Mouse (Mus musculus) liver, embryonic 11.5 days (tissue): Measurements from ENCODE around the gene Cdk5rap3. TPM values are rescaled to one million over a fixed set of nuclear protein-coding genes. Genes with fewer than 3 reads are reported as not detected.

Source experiments
- ATAC-seq: fragments of 200-750 bp; cut with Nextera tagmentation; replicated peaks from 2 replicates; pipeline ENCODE4 v1.8.0; 2017; ENCODE audit warnings: moderate number of reproducible peaks, mild to moderate bottlenecking, moderate TSS enrichment, moderate library complexity; ENCODE audit not compliant: low FRiP score
- DNase-seq: peaks from one replicate; pipeline ENCODE4 v3.0.0-alpha.2; 2017; ENCODE audit warnings: low spot score
- H3K27ac ChIP-seq: fragments of 300-500 bp; sonication (generic); 2 replicates; pipeline ENCODE4 v1.5.1; 2014; ENCODE audit warnings: mild to moderate bottlenecking, low read depth, low read length, control low read depth
- H3K27me3 ChIP-seq: fragments of 300-500 bp; sonication (generic); replicated peaks from 2 replicates; pipeline ENCODE4 v1.6.1; 2014; ENCODE audit warnings: low read length, mixed read lengths; ENCODE audit not compliant: control insufficient read depth, insufficient read depth
- H3K36me3 ChIP-seq: fragments of 300-500 bp; sonication (generic); 2 replicates; pipeline ENCODE4 v1.6.1; 2014; ENCODE audit warnings: mild to moderate bottlenecking, low read length, moderate library complexity, mixed read lengths; ENCODE audit not compliant: control insufficient read depth, insufficient read depth
- H3K4me1 ChIP-seq: fragments of 300-500 bp; sonication (generic); replicated peaks from 2 replicates; pipeline ENCODE4 v1.6.1; 2014; ENCODE audit warnings: low read length, mixed read lengths; ENCODE audit not compliant: control insufficient read depth, insufficient read depth
- H3K4me2 ChIP-seq: fragments of 300-500 bp; sonication (generic); 2 replicates; pipeline ENCODE4 v1.6.1; 2014; ENCODE audit warnings: mild to moderate bottlenecking, control low read depth, moderate library complexity
- H3K4me3 ChIP-seq: fragments of 300-500 bp; sonication (generic); 2 replicates; pipeline ENCODE4 v1.5.1; 2014; ENCODE audit warnings: low read depth, low read length, control low read depth
- H3K9ac ChIP-seq: fragments of 300-500 bp; sonication (generic); 2 replicates; pipeline ENCODE4 v1.6.1; 2014; ENCODE audit warnings: low read depth, low read length, control low read depth
- H3K9me3 ChIP-seq: fragments of 300-500 bp; sonication (generic); 2 replicates; pipeline ENCODE4 v1.6.1; 2016; ENCODE audit warnings: low read length, inconsistent platforms, mixed read lengths; ENCODE audit not compliant: control insufficient read depth
- WGBS: fragments of 180-500 bp; shearing (Covaris S2); extraction: QIAGEN DNeasy Blood & Tissue Kit; methylation state at CpG from one replicate; pipeline ENCODE4 v1.1.7; 2014; 5-methylcytosine and 5-hydroxymethylcytosine counted together
- polyA plus RNA-seq: library from polyadenylated mRNA; unstranded; fragments of >200 nt; fragmentation: Nextera tagmentation; extraction: Ambion mirVana; gene quantifications from 2 replicates; pipeline ENCODE4 v1.2.1, GENCODE M21; 2014

Cdk5rap3 gene
- polyA plus RNA-seq, result 69.6 and 71.3 TPM in 2 replicates

- no peaks in the 10 kb centered on the region for H3K36me3 ChIP-seq
- ATAC-seq (peak; percentile 90), DNase-seq (peak; percentile 99)
- WGBS, result under 1% methylated on average over 55 of the region's 55 CpGs
- peak within 1 kb of the TSS; percentile 81 for H3K27ac ChIP-seq
- H3K4me3 ChIP-seq, result peak within 1 kb of the TSS; percentile 58
- H3K9me3 ChIP-seq, result no peaks in the 10 kb centered on the region
- peak within 1 kb of the TSS; percentile 80 for H3K9ac ChIP-seq
- H3K27me3 ChIP-seq, result no peaks in the 10 kb centered on the region
- H3K4me2 ChIP-seq, result peak within 1 kb of the TSS; percentile 92
- peaks cover 20% of the 10 kb centered on the region for H3K4me1 ChIP-seq
Observed at GRCm38 (mm10) chr11:96916044-96916884, at the start of gene Cdk5rap3. Gene Cdk5rap3, minus strand, starts transcription at chr11:96916496.

- ATAC-seq (peak; percentile 37; the same call in 1 of the 2 replicates), DNase-seq (peak; percentile 75)
- H3K9me3 ChIP-seq, result no peaks in the 10 kb centered on the region
- H3K4me2 ChIP-seq, result no peak overlapping the region
- H3K36me3 ChIP-seq, result peaks cover 33% of the 10 kb centered on the region
- H3K27me3 ChIP-seq, result no peaks in the 10 kb centered on the region
- H3K27ac ChIP-seq, result no peak overlapping the region
- no peak overlapping the region for H3K9ac ChIP-seq
- peaks cover 26% of the 10 kb centered on the region for H3K4me1 ChIP-seq
- H3K4me3 ChIP-seq, result no peak overlapping the region
- 24% methylated on average over 8 of the region's 8 CpGs for WGBS
Observed at GRCm38 (mm10) chr11:96963580-96963979, 47.3 kb upstream of the Cdk5rap3 start.

DNA sequence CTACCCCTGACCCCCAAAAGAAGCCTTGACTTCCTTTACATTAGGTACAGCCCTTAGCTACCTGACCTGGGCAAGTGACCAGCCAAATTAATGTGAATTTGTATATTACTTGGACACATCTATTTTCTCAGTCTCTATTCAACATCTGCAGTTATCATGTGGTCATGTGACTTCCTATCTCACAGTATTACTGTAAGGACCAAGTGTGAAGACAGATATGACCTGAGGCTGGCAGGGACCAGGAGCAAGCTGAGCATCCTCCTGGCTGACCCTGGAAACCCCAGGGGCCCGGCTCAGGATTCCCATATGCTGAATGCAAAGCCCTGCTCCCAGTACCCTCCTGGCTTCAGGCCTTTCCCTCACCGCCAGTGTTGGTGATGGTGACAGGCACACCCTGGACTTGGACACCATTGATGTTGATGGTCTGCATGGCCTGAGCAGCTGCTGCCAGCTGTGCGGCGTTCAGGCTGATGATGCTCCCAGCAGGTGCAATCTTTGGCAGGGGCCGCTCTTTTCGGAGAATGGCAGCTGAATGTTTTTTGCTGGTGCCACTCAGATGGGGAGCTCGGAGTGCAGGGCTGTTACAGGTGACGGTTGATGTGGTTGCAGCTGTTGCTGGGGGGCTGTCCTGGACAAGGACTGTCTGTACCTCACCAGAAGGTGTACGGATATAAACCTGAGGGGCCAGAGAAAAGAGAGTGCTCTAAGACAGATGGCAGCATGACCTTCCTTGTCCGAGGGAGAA, 40.9 kb upstream of the Cdk5rap3 start:
- ATAC-seq, result peak; percentile 32; the same call in 1 of the 2 replicates
- Histone ChIP-seq H3K27ac (peak overlapping the region; percentile 23; the same call in 1 of the 2 replicates), H3K9ac (no peak overlapping the region; the same call in 1 of the 2 replicates), H3K9me3 (no peaks in the 10 kb centered on the region), H3K4me3 (no peak overlapping the region), H3K4me2 (no peak overlapping the region; the same call in 1 of the 2 replicates), H3K27me3 (no peaks in the 10 kb centered on the region), H3K36me3 (peaks cover 72% of the 10 kb centered on the region), H3K4me1 (peaks cover 38% of the 10 kb centered on the region)
- WGBS, result 92% methylated on average over 10 of the region's 10 CpGs
- DNase-seq, result no peak

- DNase-seq (no peak), ATAC-seq (peak; percentile 81)
- H3K27me3 ChIP-seq, result no peaks in the 10 kb centered on the region
- no peaks in the 10 kb centered on the region for H3K9me3 ChIP-seq
- H3K9ac ChIP-seq, result no peak overlapping the region
- peak overlapping the region; percentile 23 for H3K27ac ChIP-seq
- H3K4me2 ChIP-seq, result peak overlapping the region; percentile 40
- peaks cover 72% of the 10 kb centered on the region for H3K36me3 ChIP-seq
- no peak overlapping the region for H3K4me3 ChIP-seq
- peaks cover 34% of the 10 kb centered on the region for H3K4me1 ChIP-seq
- 50% methylated on average over 20 of the region's 20 CpGs for WGBS
Observed at GRCm38 (mm10) chr11:96956009-96956724, 39.9 kb upstream of the Cdk5rap3 start.

- H3K27me3 ChIP-seq, result no peaks in the 10 kb centered on the region
- DNase-seq (no peak), ATAC-seq (no peak)
- no peak overlapping the region; the same call in 1 of the 2 replicates for H3K4me2 ChIP-seq
- H3K4me3 ChIP-seq, result no peak overlapping the region
- H3K4me1 ChIP-seq, result peaks cover 33% of the 10 kb centered on the region
- peak overlapping the region; percentile 23 for H3K27ac ChIP-seq
- H3K9ac ChIP-seq, result no peak overlapping the region; the same call in 1 of the 2 replicates
- H3K36me3 ChIP-seq, result peaks cover 74% of the 10 kb centered on the region
- 82% methylated on average over 4 of the region's 4 CpGs for WGBS
- no peaks in the 10 kb centered on the region for H3K9me3 ChIP-seq
Observed at GRCm38 (mm10) chr11:96955094-96955493, 38.8 kb upstream of the Cdk5rap3 start.

GRCm38 (mm10) chr11:96952896-96953295, 36.6 kb upstream of the Cdk5rap3 start:
- peaks cover 46% of the 10 kb centered on the region for H3K4me1 ChIP-seq
- no peak overlapping the region for H3K4me3 ChIP-seq
- H3K9me3 ChIP-seq, result no peaks in the 10 kb centered on the region
- H3K27ac ChIP-seq, result no peak overlapping the region
- H3K9ac ChIP-seq, result no peak overlapping the region
- peaks cover 66% of the 10 kb centered on the region for H3K36me3 ChIP-seq
- DNase-seq, result no peak
- no peaks in the 10 kb centered on the region for H3K27me3 ChIP-seq
- WGBS, result 73% methylated on average over 6 of the region's 6 CpGs
- no peak overlapping the region for H3K4me2 ChIP-seq
- no peak for ATAC-seq

GRCm38 (mm10) chr11:96952426-96952825, 36.1 kb upstream of the Cdk5rap3 start:
- Histone ChIP-seq H3K9ac (no peak overlapping the region), H3K4me1 (peaks cover 46% of the 10 kb centered on the region), H3K27me3 (no peaks in the 10 kb centered on the region), H3K4me3 (no peak overlapping the region), H3K4me2 (no peak overlapping the region), H3K27ac (no peak overlapping the region), H3K36me3 (peaks cover 64% of the 10 kb centered on the region), H3K9me3 (no peaks in the 10 kb centered on the region)
- ATAC-seq (no peak), DNase-seq (no peak)
- 84% methylated on average over 10 of the region's 10 CpGs for WGBS

GRCm38 (mm10) chr11:96950767-96951166, 34.5 kb upstream of the Cdk5rap3 start:
- Histone ChIP-seq H3K27ac (no peak overlapping the region), H3K4me1 (peaks cover 30% of the 10 kb centered on the region), H3K4me3 (no peak overlapping the region), H3K27me3 (no peaks in the 10 kb centered on the region), H3K9ac (no peak overlapping the region), H3K9me3 (no peaks in the 10 kb centered on the region), H3K4me2 (no peak overlapping the region), H3K36me3 (peaks cover 49% of the 10 kb centered on the region)
- DNase-seq (no peak), ATAC-seq (no peak)
- WGBS, result 91% methylated on average over 3 of the region's 3 CpGs
